Mouse (Mus musculus) c-Kit-positive CD71-positive TER-119-positive erythroid progenitor cells, embryonic 14.5 days (primary cell): ENCODE data around the gene Olfr44.

Source experiments
- DNase-seq: peaks from one replicate; pipeline ENCODE4 v3.0.0-alpha.2; 2013; ENCODE audit warnings: low spot score

The Olfr44 gene

DNA sequence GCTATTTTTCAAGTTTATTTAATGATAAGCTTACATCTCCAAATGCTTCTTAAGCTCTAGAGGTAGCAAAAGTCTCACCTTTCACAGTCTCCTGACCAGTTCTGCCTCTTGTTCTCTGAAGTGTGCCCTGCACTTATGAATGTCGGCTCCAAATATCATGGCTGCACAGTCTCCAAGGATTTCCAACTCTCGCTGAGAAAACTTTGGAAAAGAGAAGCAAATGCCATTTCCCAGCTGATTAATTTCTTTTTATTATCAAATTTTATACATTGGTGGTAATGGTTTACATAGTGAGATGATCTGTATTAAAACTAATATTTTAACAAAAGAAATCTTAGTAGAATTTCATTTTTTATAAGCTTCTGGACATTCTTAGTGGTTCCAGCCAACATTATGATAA, at the start of gene Olfr44:
TSS of gene Olfr44 (minus strand) at position 101 of the 400 bp plus-strand sequence.
- no peak for DNase-seq

DNA sequence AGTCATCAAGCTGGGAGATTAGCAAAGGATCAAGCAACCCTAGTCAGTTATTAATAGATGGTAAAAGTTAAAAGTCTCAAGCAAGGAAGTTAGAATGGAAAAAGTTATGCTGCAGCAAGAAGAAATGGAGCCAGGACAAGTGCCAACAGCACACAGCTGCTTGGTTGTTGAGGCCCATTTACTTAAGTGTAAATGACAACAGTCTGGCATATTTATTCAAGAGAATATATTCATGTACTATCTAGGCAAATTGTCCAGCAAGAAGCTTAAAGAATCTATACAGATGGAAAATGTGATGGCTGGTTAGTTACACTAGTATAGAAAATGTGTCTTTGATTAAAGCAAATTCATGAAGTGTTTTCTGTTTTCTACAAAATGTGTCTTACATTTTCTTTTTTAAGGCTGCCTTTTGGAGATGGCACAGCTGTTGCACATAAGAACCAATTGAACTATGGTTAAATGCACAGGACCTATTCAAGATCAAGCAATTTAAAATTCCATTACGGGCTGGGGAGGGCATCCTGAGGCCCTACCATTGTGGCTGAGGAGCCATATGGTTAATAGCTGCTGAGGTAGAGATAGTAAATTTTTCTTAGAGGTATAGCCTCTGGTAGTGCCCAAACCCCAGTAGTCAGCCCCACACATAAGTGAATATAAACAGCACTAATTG, 30.0 kb upstream of the Olfr44 start:
- DNase-seq: no peak

DNA sequence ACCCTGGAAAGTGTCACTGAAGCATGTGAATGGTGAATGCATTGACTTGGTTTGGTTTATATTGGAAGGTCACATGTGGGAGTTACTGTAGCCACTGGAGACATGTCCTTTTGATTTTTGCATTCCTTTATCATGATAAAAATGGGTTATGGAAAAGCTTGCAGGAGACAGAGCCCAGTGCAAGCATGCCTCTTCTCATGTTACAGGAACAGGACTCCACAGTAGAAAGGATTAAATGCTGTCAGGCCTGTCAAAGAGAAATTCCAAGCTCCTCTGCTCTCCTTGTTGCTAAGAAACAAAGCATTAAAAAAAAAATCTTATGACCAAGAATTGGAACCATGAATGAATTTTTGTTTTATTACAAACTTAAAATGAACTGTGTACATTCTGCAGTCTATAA, 24.8 kb upstream of the Olfr44 start:
- DNase-seq: no peak

DNA sequence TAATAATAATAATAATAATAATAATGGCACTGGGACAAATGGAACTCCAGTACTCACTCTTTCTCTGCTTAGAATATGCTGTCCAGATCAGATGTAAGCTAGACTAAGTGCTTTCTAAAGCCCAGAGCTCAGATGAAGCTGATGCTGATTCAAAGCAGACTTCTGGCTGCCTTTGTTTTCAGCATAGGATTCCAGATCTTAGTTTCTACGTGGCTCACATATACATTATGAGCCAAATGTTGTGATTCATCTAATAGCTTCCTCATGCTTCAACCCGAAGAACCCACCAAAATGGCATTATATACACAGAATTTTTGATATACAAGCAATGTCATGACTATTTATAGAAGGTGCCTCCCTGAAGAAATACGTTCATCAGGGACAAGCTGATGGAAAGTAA, 21.7 kb upstream of the Olfr44 start, which contains the start of gene Olfr957:
TSS of gene Olfr957 (minus strand) at position 279 of the 400 bp plus-strand sequence.
- no peak for DNase-seq

DNA sequence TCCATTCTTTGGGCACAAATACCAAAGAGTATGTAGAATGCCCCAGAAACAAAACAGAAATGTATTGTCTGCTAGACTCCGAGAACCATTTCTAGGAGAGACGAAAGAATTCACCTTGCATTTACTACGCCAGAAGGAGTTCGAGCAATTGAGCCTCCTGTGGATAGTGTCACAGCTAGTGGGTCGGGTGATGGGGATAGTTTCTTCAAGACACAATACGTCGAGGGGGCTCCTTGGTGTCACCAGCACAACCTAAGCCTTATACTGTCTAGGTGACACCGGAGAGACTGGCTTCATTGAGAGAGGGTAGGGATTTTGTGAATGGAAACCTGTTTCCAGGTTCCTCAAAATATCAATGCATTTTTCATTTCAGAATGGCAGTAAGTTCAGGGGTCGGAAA, 15.6 kb upstream of the Olfr44 start:
- no peak for DNase-seq

DNA sequence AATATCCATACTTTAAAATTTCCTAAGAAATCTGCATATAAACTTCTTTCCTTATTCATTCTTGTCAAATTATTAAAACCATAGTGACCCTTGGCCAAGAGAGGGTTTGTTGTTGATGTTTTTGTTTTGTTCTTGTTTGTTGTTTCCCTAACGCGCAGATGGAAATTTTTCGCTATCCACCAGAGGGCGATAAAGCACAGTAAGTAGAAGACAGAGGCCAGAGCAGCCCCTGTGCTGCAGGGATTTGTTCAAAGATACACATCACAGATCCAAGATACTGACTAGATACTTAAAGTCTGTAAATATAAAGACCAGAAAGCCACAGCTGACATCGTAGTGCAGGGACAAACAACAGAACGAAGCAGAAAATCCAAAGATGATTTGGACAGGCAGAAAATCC, 15.2 kb upstream of the Olfr44 start:
- DNase-seq: no peak

DNA sequence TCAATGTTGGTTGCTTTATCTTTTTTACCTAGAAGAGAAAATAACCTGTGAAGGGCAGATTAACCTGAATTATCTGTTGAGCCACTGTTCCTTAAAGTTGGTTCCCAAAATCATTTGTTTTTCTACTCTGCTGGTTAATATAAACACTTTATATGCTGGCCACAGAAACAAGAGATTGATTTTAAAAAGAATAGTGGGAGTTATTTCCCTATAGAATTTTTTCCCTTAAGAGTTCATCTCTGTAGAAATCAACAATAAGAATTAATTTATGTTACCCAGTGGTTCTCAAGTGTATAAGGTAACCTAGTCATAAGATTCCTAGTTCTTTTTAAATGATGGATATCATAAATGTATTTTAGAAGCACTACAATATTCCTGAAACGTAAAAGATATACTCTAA, 22.0 kb downstream of the Olfr44 start, which contains the start of gene Olfr955:
TSS of gene Olfr955 (minus strand) at position 101 of the 400 bp plus-strand sequence.
- DNase-seq: no peak

DNA sequence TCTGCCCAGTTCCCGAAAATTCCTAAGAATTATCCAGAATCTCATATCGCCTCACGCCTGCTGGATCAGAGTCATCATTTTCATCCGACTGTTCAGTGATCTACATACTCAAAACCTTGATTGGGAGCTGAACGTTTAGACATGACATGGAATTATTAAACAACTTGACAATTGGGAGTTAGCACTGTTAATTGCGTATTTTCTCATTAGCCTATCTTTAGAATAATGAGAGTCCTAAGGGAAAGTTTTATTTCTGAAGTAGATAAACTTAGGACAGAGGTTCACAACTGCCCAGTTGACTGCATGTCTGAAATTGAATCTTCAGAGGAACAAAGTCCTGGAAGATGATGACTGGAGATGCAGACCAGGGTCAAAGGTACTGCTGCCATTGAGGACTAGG, 37.4 kb downstream of the Olfr44 start, which contains the start of gene Olfr954:
TSS of gene Olfr954 (plus strand) at position 301 of the 400 bp plus-strand sequence.
- no peak for DNase-seq
